Mouse (Mus musculus): ENCODE data around the gene Slc6a2. TPM values are rescaled to one million over a fixed set of nuclear protein-coding genes. Genes with fewer than 3 reads are reported as not detected.

The Slc6a2 gene
- polyA plus RNA-seq, 1 experiment from 2014 or later = 0.64 TPM

DNA sequence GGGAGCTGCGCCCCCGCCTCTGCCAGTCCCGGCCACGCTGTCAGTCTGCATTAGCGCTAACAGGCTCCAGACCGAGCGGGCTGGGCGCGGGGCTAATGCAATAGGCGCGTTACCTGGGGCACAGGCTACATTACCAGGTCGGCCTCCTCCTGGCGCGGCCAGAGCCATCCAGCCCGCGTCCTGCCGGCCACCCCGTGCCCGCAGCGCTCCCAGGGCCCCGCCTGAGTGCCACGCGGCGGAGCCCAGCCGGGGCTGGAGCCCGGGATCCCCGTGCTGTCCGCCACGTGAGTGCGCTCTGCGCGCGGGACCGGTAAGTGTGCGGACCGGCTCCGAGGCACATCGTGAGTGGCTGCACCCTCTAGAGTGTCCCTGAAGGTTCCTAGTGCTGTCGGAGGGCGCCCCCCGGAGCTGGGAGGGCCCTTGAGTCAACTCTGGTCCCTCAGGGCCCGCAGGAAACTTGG lies 602 bp downstream of the Slc6a2 start:
- H3K36me3 ChIP-seq (ENCODE audit: insufficient read depth, low read length) = no peaks in the 10 kb centered on the region
- WGBS = 0% methylated on average over 41 of the region's 42 CpGs
- no peaks in the 10 kb centered on the region for H3K9me3 ChIP-seq (ENCODE audit: low read length)
- peak overlapping the region; percentile 46 for H3K4me3 ChIP-seq (ENCODE audit: low read length)
- peaks cover 9% of the 10 kb centered on the region for H3K4me1 ChIP-seq (ENCODE audit: insufficient read depth, low read length)
- peak; percentile 70; the same call in 1 of the 2 replicates for ATAC-seq (ENCODE audit: low FRiP score, low TSS enrichment)
- H3K27me3 ChIP-seq (ENCODE audit: insufficient read depth, low read length) = peaks cover 50% of the 10 kb centered on the region
- H3K4me2 ChIP-seq (replicated peaks; ENCODE audit: low read depth, low read length) = peak overlapping the region; percentile 76
- H3K27ac ChIP-seq (ENCODE audit: low read length) = no peak overlapping the region
- H3K9ac ChIP-seq (replicated peaks; ENCODE audit: low read length) = peak overlapping the region; percentile 45

DNA sequence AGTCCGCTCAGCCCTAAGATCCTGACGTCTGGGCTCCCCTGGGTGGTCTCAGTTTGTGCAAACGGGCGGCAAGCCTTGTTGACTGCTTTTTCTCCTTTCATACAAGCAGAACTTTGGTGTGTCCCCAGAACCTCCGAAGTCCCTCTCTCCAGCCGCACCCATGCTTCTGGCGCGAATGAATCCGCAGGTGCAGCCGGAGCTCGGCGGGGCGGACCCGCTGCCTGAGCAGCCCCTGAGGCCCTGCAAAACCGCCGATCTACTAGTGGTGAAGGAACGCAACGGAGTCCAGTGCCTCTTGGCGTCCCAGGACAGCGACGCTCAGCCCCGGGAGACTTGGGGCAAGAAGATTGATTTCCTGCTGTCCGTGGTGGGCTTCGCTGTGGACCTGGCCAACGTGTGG lies 1.2 kb downstream of the Slc6a2 start:
- Histone ChIP-seq H3K4me1 (ENCODE audit: insufficient read depth, low read length) (peaks cover 9% of the 10 kb centered on the region), H3K9ac (replicated peaks; ENCODE audit: low read length) (no peak overlapping the region), H3K9me3 (ENCODE audit: low read length) (no peaks in the 10 kb centered on the region), H3K4me2 (replicated peaks; ENCODE audit: low read depth, low read length) (peak overlapping the region; percentile 76), H3K27me3 (ENCODE audit: insufficient read depth, low read length) (peaks cover 50% of the 10 kb centered on the region), H3K27ac (ENCODE audit: low read length) (no peak overlapping the region), H3K36me3 (ENCODE audit: insufficient read depth, low read length) (no peaks in the 10 kb centered on the region), H3K4me3 (ENCODE audit: low read length) (peak overlapping the region; percentile 46)
- WGBS = 1% methylated on average over 25 of the region's 25 CpGs
- ATAC-seq (ENCODE audit: low FRiP score, low TSS enrichment) = 0 out of 2 replicates have a peak, but pooled peaks have one; percentile 12

DNA sequence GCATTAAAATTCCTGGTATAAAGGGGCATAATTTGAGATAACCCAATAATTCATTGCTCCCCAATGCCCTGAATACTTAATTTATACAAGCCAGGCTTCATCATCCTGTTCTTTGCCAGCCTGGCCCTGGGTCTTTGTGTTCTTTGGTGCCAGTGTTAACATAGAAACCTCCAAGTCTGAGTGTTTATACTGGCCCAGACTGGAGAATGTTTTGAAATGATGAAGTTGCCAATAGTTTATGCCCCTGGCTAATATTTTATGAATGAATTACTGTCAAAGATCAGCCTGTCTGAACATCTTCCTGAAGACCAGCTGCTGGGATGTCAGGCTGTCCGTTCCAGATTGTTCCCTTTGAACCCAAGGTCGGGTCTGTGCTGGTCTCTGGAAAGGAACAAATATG lies 4.7 kb downstream of the Slc6a2 start:
- H3K4me3 ChIP-seq (ENCODE audit: low read length) = no peak overlapping the region
- H3K36me3 ChIP-seq (ENCODE audit: insufficient read depth, low read length) = no peaks in the 10 kb centered on the region
- no peak overlapping the region for H3K27ac ChIP-seq (ENCODE audit: low read length)
- H3K9me3 ChIP-seq (ENCODE audit: low read length) = no peaks in the 10 kb centered on the region
- no peak overlapping the region for H3K9ac ChIP-seq (replicated peaks; ENCODE audit: low read length)
- H3K27me3 ChIP-seq (ENCODE audit: insufficient read depth, low read length) = peaks cover 43% of the 10 kb centered on the region
- 56% methylated on average over 2 of the region's 2 CpGs for WGBS
- no peak for ATAC-seq (ENCODE audit: low FRiP score, low TSS enrichment)
- peaks cover 9% of the 10 kb centered on the region for H3K4me1 ChIP-seq (ENCODE audit: insufficient read depth, low read length)
- no peak overlapping the region for H3K4me2 ChIP-seq (replicated peaks; ENCODE audit: low read depth, low read length)

GRCm38 (mm10) chr8:92972949-92973348 lies 13.1 kb downstream of the Slc6a2 start:
- no peak overlapping the region for H3K9ac ChIP-seq (replicated peaks; ENCODE audit: low read length)
- no peaks in the 10 kb centered on the region for H3K27me3 ChIP-seq (ENCODE audit: insufficient read depth, low read length)
- no peak overlapping the region for H3K4me3 ChIP-seq (ENCODE audit: low read length)
- no peak overlapping the region for H3K27ac ChIP-seq (ENCODE audit: low read length)
- peak; percentile 39; the same call in 1 of the 2 replicates for ATAC-seq (ENCODE audit: low FRiP score, low TSS enrichment)
- 49% methylated on average over 5 of the region's 5 CpGs for WGBS
- H3K9me3 ChIP-seq (ENCODE audit: low read length) = no peaks in the 10 kb centered on the region
- H3K4me2 ChIP-seq (replicated peaks; ENCODE audit: low read depth, low read length) = no peak overlapping the region
- H3K4me1 ChIP-seq (ENCODE audit: insufficient read depth, low read length) = no peaks in the 10 kb centered on the region
- H3K36me3 ChIP-seq (ENCODE audit: insufficient read depth, low read length) = no peaks in the 10 kb centered on the region

DNA sequence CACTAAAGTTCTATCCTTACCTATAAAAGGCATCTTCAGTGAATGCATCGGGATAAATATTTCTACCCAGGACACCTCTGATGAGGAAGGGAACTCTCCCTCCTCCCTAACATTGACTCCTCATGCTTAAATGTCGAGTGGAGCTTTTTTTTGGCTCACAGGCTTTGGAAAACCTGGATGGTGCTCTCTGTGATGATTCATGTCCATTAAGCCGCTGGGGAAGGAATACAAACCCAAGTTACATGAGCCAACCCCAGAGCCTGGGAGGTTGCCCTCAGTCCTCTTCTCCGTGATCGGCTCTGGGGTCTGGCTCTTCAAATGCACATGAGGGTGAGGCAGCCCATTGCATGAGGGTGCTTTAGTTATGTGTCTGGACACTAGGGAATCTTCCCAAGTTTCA lies 16.8 kb downstream of the Slc6a2 start:
- Histone ChIP-seq H3K4me1 (ENCODE audit: insufficient read depth, low read length) (no peaks in the 10 kb centered on the region), H3K27me3 (ENCODE audit: insufficient read depth, low read length) (no peaks in the 10 kb centered on the region), H3K4me3 (ENCODE audit: low read length) (no peak overlapping the region), H3K27ac (ENCODE audit: low read length) (no peak overlapping the region), H3K9ac (replicated peaks; ENCODE audit: low read length) (no peak overlapping the region), H3K9me3 (ENCODE audit: low read length) (no peaks in the 10 kb centered on the region), H3K36me3 (ENCODE audit: insufficient read depth, low read length) (no peaks in the 10 kb centered on the region), H3K4me2 (replicated peaks; ENCODE audit: low read depth, low read length) (no peak overlapping the region)
- WGBS = 89% methylated on average over 5 of the region's 5 CpGs
- ATAC-seq (ENCODE audit: low FRiP score, low TSS enrichment) = no peak

DNA sequence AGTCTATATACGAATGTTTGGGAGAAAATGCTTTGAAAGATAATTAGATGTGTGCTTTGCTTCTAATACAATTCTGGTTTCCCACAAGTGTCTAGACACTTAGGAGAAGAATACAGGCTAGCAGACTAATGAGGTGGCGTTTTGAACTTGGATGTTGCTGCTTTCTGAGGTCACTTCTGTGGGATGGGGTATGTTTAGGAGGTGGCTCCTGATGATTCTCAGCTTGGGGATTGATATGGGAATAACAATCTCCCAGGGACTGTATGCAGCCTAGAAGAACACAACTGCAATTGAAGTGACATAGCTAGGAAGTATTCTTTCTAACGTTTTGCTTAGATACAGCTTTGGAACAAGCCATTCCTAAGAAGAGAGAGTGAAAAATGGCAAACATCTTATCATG lies 22.6 kb downstream of the Slc6a2 start:
- Histone ChIP-seq H3K36me3 (ENCODE audit: insufficient read depth, low read length) (no peaks in the 10 kb centered on the region), H3K4me1 (ENCODE audit: insufficient read depth, low read length) (no peaks in the 10 kb centered on the region), H3K27me3 (ENCODE audit: insufficient read depth, low read length) (no peaks in the 10 kb centered on the region), H3K4me3 (ENCODE audit: low read length) (no peak overlapping the region), H3K9ac (replicated peaks; ENCODE audit: low read length) (no peak overlapping the region), H3K9me3 (ENCODE audit: low read length) (no peaks in the 10 kb centered on the region), H3K4me2 (replicated peaks; ENCODE audit: low read depth, low read length) (no peak overlapping the region), H3K27ac (ENCODE audit: low read length) (no peak overlapping the region)
- WGBS = 84% methylated on average over 3 of the region's 3 CpGs
- no peak for ATAC-seq (ENCODE audit: low FRiP score, low TSS enrichment)

GRCm38 (mm10) chr8:92984376-92984775 lies 24.5 kb downstream of the Slc6a2 start:
- Histone ChIP-seq H3K27me3 (ENCODE audit: insufficient read depth, low read length) (no peaks in the 10 kb centered on the region), H3K27ac (ENCODE audit: low read length) (no peak overlapping the region), H3K36me3 (ENCODE audit: insufficient read depth, low read length) (no peaks in the 10 kb centered on the region), H3K9ac (replicated peaks; ENCODE audit: low read length) (no peak overlapping the region), H3K9me3 (ENCODE audit: low read length) (no peaks in the 10 kb centered on the region), H3K4me2 (replicated peaks; ENCODE audit: low read depth, low read length) (no peak overlapping the region), H3K4me1 (ENCODE audit: insufficient read depth, low read length) (no peaks in the 10 kb centered on the region), H3K4me3 (ENCODE audit: low read length) (no peak overlapping the region)
- WGBS = 35% methylated on average over 2 of the region's 2 CpGs
- no peak for ATAC-seq (ENCODE audit: low FRiP score, low TSS enrichment)

DNA sequence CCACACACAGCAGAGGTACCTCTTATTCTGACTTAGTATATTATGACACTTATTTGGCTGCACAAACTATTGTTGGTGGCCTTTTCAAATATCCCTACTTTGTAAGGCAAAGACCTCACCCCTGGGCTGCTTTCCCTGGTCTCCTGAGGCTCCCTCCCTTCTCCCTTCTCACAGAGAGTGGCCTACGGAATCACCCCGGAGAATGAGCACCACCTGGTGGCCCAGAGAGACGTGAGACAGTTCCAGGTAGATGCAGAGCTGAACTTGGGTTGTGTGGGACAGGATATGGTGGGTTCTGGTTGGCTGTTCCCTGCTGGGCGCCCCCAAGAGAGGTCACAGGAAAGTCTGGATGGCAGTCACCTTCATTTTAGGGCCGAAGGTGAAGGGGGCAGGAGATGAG lies 37.0 kb downstream of the Slc6a2 start:
- Histone ChIP-seq H3K9ac (replicated peaks; ENCODE audit: low read length) (no peak overlapping the region), H3K4me3 (ENCODE audit: low read length) (no peak overlapping the region), H3K4me2 (replicated peaks; ENCODE audit: low read depth, low read length) (no peak overlapping the region), H3K27me3 (ENCODE audit: insufficient read depth, low read length) (no peaks in the 10 kb centered on the region), H3K36me3 (ENCODE audit: insufficient read depth, low read length) (no peaks in the 10 kb centered on the region), H3K4me1 (ENCODE audit: insufficient read depth, low read length) (no peaks in the 10 kb centered on the region), H3K9me3 (ENCODE audit: low read length) (no peaks in the 10 kb centered on the region), H3K27ac (ENCODE audit: low read length) (no peak overlapping the region)
- WGBS = 16% methylated on average over 5 of the region's 5 CpGs
- ATAC-seq (ENCODE audit: low FRiP score, low TSS enrichment) = no peak; the same call in 1 of the 2 replicates

DNA sequence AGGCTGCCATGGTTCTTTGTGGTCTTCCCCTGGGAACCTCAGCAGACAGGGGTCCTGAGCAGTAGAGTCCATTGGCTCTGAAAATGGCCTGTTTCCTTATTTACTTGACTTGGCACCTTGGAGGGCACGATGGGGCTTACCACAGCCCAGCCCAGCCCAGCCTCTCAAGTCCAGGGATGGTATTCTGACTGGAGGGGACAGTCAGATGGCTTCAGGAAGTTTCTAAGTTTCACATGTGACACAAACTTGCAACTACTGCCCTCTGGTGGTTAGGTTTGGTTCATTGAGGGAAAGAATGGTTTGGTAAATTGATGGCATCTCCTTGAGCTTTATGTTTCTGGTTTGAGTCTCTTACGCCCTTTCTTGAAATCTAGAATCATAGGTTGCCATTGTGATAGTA lies 38.7 kb downstream of the Slc6a2 start:
- Histone ChIP-seq H3K36me3 (ENCODE audit: insufficient read depth, low read length) (no peaks in the 10 kb centered on the region), H3K4me3 (ENCODE audit: low read length) (no peak overlapping the region), H3K27me3 (ENCODE audit: insufficient read depth, low read length) (no peaks in the 10 kb centered on the region), H3K4me1 (ENCODE audit: insufficient read depth, low read length) (no peaks in the 10 kb centered on the region), H3K9me3 (ENCODE audit: low read length) (no peaks in the 10 kb centered on the region), H3K9ac (replicated peaks; ENCODE audit: low read length) (no peak overlapping the region), H3K27ac (ENCODE audit: low read length) (no peak overlapping the region), H3K4me2 (replicated peaks; ENCODE audit: low read depth, low read length) (no peak overlapping the region)
- WGBS = 43% methylated on average over 2 of the region's 2 CpGs
- ATAC-seq (ENCODE audit: low FRiP score, low TSS enrichment) = no peak

DNA sequence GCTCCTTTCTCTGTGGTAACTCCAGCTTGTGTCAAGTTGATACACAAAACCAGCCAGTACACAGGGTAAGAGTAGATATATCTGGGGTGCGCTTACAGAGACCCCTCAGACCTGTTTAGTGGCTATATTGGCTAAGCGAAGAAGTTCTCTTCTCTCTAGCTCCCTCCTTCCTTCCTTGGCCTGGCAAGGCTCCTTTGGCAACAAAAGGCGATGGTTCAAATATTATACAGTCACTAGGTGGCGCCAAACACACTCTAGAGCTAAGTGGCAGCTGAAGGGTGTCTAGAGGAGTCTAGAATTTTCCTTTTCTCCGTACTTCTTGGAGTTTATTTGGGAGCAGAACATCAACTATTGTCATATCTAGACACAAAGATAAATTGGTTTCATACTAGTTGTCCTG lies 50.4 kb downstream of the Slc6a2 start:
- no peak overlapping the region for H3K27ac ChIP-seq (ENCODE audit: low read length)
- no peak overlapping the region for H3K4me3 ChIP-seq (ENCODE audit: low read length)
- H3K9me3 ChIP-seq (ENCODE audit: low read length) = no peaks in the 10 kb centered on the region
- no peaks in the 10 kb centered on the region for H3K27me3 ChIP-seq (ENCODE audit: insufficient read depth, low read length)
- no peak for ATAC-seq (ENCODE audit: low FRiP score, low TSS enrichment)
- WGBS = 36% methylated on average over 5 of the region's 5 CpGs
- H3K4me1 ChIP-seq (ENCODE audit: insufficient read depth, low read length) = no peaks in the 10 kb centered on the region
- no peaks in the 10 kb centered on the region for H3K36me3 ChIP-seq (ENCODE audit: insufficient read depth, low read length)
- no peak overlapping the region for H3K9ac ChIP-seq (replicated peaks; ENCODE audit: low read length)
- no peak overlapping the region for H3K4me2 ChIP-seq (replicated peaks; ENCODE audit: low read depth, low read length)
